Mouse (Mus musculus): Measurements from ENCODE around the gene Katna1. TPM values are rescaled to one million over a fixed set of nuclear protein-coding genes. Genes with fewer than 3 reads are reported as not detected.

Gene Katna1
- polyA plus RNA-seq, 1 experiment: 2.1 TPM

DNA sequence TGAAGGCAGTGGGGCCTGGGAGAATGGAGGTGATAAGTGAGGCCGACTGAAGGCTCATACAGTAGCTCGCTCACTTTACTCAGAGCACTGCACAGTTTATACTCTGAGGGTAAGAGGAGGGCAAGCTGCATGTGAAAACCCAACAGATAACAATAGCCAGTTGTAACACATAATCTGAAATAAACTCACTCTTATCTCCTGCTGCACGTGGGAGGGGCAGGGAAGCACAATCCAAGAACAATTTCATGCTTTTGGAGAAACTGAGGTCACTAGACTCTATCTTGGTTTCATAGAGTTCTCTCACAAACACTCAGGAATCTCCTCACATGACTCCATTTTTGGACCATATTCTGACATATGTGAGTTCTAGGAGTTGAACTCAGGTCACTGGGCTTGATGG, 75.5 kb downstream of the Katna1 start:
- Histone ChIP-seq H3K4me3 (replicated peaks) (no peak overlapping the region), H3K4me1 (no peaks in the 10 kb centered on the region), H3K27me3 (replicated peaks) (no peaks in the 10 kb centered on the region), H3K36me3 (replicated peaks; ENCODE audit: low read length) (peaks cover 95% of the 10 kb centered on the region), H3K9me3 (no peaks in the 10 kb centered on the region)
- TF ChIP-seq GATA1 (IDR thresholded peaks at IDR 0.05; ENCODE audit: borderline replicate concordance, low read length): no peak
- TF ChIP-seq FLI1 (IDR thresholded peaks at IDR 0.05; ENCODE audit: low read length): no peak

DNA sequence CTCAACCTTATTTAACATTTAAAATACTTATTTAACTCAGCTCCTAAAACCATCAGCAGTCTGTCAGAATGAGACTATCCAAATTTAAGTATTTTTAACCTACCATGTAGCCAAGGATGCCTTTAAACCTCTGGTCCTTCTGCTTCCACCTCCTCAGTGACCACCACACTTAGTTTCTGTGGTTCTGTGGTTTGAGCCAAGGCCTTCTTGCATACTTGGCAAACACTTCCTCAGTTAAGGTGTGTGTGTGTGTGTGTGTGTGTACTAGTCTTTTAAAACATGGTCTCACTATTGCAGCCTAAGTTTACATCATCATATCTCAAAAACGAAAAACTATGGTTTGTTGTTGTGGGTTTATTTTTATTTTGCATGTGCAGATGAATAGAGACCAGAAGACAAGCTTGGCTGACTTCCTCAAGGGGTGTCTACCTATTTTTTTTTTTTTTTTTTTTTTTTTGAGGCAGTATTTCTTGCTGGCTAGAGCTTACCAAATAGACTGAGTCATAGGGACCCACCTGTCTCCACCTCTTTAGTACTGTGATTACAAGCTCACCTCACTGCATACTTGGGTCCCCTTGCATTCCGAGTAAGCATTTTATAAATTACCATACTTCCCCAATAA, 76.8 kb downstream of the Katna1 start:
- Histone ChIP-seq H3K4me3 (replicated peaks) (no peak overlapping the region), H3K4me1 (no peaks in the 10 kb centered on the region), H3K36me3 (replicated peaks; ENCODE audit: low read length) (peaks cover 95% of the 10 kb centered on the region), H3K27me3 (replicated peaks) (no peaks in the 10 kb centered on the region), H3K9me3 (no peaks in the 10 kb centered on the region)
- TF ChIP-seq FLI1 (IDR thresholded peaks at IDR 0.05; ENCODE audit: low read length) (no peak), GATA1 (IDR thresholded peaks at IDR 0.05; ENCODE audit: borderline replicate concordance, low read length) (no peak)

DNA sequence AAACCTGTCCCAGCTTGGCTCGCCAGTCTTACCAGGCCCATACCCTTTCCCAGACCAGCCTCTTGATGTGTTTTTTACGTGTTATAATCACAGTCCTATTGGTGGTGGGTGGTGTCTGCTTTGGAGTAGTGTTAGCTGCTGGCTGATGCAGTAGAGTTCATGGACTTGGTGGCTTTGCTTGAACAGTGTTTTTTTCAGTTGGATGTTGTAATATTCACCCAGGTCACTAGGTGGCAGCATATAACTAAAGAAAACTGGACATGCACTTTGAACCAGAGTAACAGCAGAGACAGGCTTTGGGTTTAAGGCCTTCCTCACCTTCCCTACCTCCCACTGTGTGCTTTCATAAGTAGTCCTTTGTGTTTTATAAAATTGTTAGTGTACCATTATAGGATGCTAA, 84.1 kb downstream of the Katna1 start:
- TF ChIP-seq FLI1 (IDR thresholded peaks at IDR 0.05; ENCODE audit: low read length): no peak
- no peak for TF ChIP-seq GATA1 (IDR thresholded peaks at IDR 0.05; ENCODE audit: borderline replicate concordance, low read length)
- no peaks in the 10 kb centered on the region for H3K4me1 ChIP-seq
- H3K4me3 ChIP-seq (replicated peaks): no peak overlapping the region
- peaks cover 99% of the 10 kb centered on the region for H3K36me3 ChIP-seq (replicated peaks; ENCODE audit: low read length)
- no peaks in the 10 kb centered on the region for H3K9me3 ChIP-seq
- H3K27me3 ChIP-seq (replicated peaks): no peaks in the 10 kb centered on the region

Other genes starting within 250 kb of the Katna1 start
- gene Lrp11, start 136.2 kb upstream of the Katna1 start, polyA plus RNA-seq (2012; ENCODE audit: insufficient read depth, low replicate concordance): 0.56 TPM in 1 of 2 replicates, not detected in the other
- 0.50 TPM in 1 of 2 replicates, not detected in the other for gene Nup43, start 58.5 kb upstream of the Katna1 start, polyA plus RNA-seq (2012; ENCODE audit: insufficient read depth, low replicate concordance)
- 15.2 and 46.3 TPM in 2 replicates for gene Pcmt1, start 44.9 kb upstream of the Katna1 start, polyA plus RNA-seq (2012; ENCODE audit: insufficient read depth, low replicate concordance)
- gene Lats1, start 44.8 kb upstream of the Katna1 start, polyA plus RNA-seq (2012; ENCODE audit: insufficient read depth, low replicate concordance): 0.89 and 0.95 TPM in 2 replicates
- gene Ginm1, start 66.8 kb downstream of the Katna1 start, polyA plus RNA-seq (2012; ENCODE audit: insufficient read depth, low replicate concordance): 26.3 and 36.1 TPM in 2 replicates
- gene Ppil4, start 66.9 kb downstream of the Katna1 start, polyA plus RNA-seq (2012; ENCODE audit: insufficient read depth, low replicate concordance): 0.63 and 3.8 TPM in 2 replicates
- 0.34 and 0.40 TPM in 2 replicates for gene Zc3h12d, start 106.5 kb downstream of the Katna1 start, polyA plus RNA-seq (2012; ENCODE audit: insufficient read depth, low replicate concordance)
- gene Tab2, start 230.2 kb downstream of the Katna1 start, polyA plus RNA-seq (2012; ENCODE audit: insufficient read depth, low replicate concordance): 3.1 and 8.0 TPM in 2 replicates

Measured in megakaryocyte, embryonic 14.5 days (primary cell).